Mouse (Mus musculus): ENCODE data around the gene Cmpk1. TPM values are rescaled to one million over a fixed set of nuclear protein-coding genes. Genes with fewer than 3 reads are reported as not detected.

Cmpk1 gene
- polyA plus RNA-seq, 1 experiment from 2014 or later: 140 TPM

DNA sequence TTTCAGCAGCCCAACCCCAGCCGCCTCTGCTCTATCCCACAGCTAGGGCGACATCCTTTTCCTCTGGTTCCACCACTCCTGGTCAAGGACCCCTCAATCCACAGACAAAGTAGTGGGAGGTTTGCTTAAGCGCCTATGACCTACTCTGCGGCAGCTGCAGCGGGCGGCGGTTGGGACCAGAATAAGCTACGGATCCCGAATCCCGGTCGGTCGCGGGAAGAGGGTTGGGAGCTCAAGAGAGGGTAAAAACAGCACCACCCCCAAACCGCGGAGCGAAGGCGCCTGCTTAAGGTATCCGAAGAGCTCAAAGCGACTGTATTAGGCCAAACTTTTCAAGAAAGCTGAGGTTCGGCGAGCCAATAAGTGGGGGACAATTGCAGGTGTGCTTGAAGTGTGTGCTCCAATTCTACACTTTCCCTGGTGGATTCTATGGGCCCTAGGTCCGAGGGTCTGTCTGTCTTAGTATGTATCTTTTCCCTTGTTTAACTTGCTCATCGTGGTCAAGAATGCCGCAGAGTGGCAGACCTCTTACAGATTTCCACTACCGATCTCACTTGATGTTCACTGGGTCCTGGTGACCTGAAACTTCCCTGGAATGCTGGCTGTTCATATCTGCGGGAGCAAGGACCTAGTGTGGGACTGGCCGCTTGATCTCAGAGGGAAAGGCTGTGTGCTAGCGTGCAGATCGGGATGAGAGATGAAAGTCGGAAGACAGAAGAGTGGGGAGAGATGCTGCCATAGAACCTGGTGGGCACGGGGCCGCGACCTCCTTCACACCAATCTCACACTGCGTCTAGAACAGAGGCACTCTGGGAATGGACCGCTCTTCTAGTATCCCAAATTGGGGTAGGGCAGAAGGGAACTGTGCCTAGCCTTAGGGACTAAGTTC, 74.1 kb downstream of the Cmpk1 start:
- no peak overlapping the region for H3K9ac ChIP-seq
- no peak overlapping the region for H3K4me3 ChIP-seq (replicated peaks)
- WGBS: 7% methylated on average over 35 of the region's 35 CpGs
- H3K4me2 ChIP-seq (replicated peaks): no peak overlapping the region; the same call in 1 of the 2 replicates
- no peaks in the 10 kb centered on the region for H3K9me3 ChIP-seq
- H3K4me1 ChIP-seq (replicated peaks): peaks cover 21% of the 10 kb centered on the region
- peaks cover 87% of the 10 kb centered on the region for H3K27me3 ChIP-seq (replicated peaks)
- H3K27ac ChIP-seq: no peak overlapping the region
- ATAC-seq: no peak
- no peaks in the 10 kb centered on the region for H3K36me3 ChIP-seq

DNA sequence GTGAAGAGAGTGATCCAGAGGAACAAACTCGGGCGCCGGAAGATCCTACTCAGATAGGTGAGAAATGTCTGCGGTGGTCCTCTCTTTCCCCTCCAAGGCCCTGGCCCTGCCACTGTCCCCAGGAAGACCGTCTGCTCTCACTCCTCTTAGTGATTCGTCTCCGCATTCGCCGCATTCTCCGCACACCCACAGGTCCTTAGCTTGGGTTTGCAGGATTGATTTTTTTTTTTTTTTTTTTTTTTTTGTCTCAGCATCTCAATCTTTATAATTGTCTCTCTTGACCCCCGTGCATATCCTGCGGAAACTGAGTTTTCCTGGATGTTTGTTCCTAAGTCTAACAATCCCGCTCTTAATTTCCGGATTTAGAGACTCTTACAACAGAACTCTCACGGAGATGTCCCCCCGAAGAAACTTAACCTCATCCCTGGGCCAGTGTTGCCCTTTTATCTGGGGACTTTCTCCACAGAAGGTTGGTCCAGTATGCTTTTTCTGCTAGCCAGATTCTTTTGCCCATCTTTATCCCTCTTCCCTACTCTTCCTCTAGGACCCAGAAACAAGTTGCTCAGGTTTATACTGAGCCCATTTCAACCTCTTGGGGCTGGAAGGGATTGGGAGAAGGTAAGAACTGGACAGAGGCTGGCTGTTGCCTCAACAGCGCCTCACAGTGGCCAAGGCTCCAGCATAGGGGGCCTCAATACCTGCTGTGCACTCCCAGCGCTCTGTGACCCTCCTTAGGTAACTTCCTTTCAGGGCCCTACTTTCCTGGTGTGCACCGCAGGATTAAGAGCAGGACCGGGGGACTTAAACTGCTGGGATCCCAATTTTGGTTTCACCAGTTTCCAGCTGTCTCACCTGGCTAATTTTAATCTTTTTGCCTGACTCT, 77.2 kb downstream of the Cmpk1 start:
- ATAC-seq: no peak
- Histone ChIP-seq H3K36me3 (no peaks in the 10 kb centered on the region), H3K4me2 (replicated peaks) (peak overlapping the region; percentile 96), H3K4me3 (replicated peaks) (peak overlapping the region; percentile 56), H3K9me3 (no peaks in the 10 kb centered on the region), H3K9ac (peak overlapping the region; percentile 40), H3K27me3 (replicated peaks) (peaks cover 97% of the 10 kb centered on the region), H3K27ac (no peak overlapping the region), H3K4me1 (replicated peaks) (peaks cover 29% of the 10 kb centered on the region)
- WGBS: 4% methylated on average over 20 of the region's 20 CpGs

Other genes starting within 250 kb of the Cmpk1 start
- not detected in 2 replicates for gene Gm12830, start 165.5 kb downstream of the Cmpk1 start, polyA plus RNA-seq (2015; fragmentation: Nextera tagmentation; extraction: Ambion mirVana)
- gene Foxd2, start 78.4 kb downstream of the Cmpk1 start, polyA plus RNA-seq (2015; fragmentation: Nextera tagmentation; extraction: Ambion mirVana): 0.64 and 0.88 TPM in 2 replicates
- not detected in 2 replicates for gene Foxe3, start 61.2 kb downstream of the Cmpk1 start, polyA plus RNA-seq (2015; fragmentation: Nextera tagmentation; extraction: Ambion mirVana)
- gene Stil, start 12.9 kb upstream of the Cmpk1 start, polyA plus RNA-seq (2015; fragmentation: Nextera tagmentation; extraction: Ambion mirVana): 8.9 and 9.8 TPM in 2 replicates
- gene Tal1, start 69.2 kb upstream of the Cmpk1 start, polyA plus RNA-seq (2015; fragmentation: Nextera tagmentation; extraction: Ambion mirVana): 0.78 and 0.98 TPM in 2 replicates
- gene Pdzk1ip1, start 101.5 kb upstream of the Cmpk1 start, polyA plus RNA-seq (2015; fragmentation: Nextera tagmentation; extraction: Ambion mirVana): 133 and 159 TPM in 2 replicates
- 0.25 and 0.34 TPM in 2 replicates for gene Cyp4x1, start 147.0 kb upstream of the Cmpk1 start, polyA plus RNA-seq (2015; fragmentation: Nextera tagmentation; extraction: Ambion mirVana)

Measured in intestine, embryonic 15.5 days (tissue).